Mouse (Mus musculus): Measurements from ENCODE around the gene Tmem45a. TPM values are rescaled to one million over a fixed set of nuclear protein-coding genes. Genes with fewer than 3 reads are reported as not detected.
"Not testable (repeated sequence)": the region's sequence is repeated elsewhere in the genome, so short reads cannot be mapped to it uniquely, and the experiment has no call there.

Gene Tmem45a
- total RNA-seq (2015; ENCODE audit: low replicate concordance) (not detected in 2 replicates), total RNA-seq (2017; ENCODE audit: low replicate concordance) (0.34 TPM in 1 of 2 replicates, not detected in the other)

- no peak for ATAC-seq (replicated peaks; ENCODE audit: low FRiP score, poor library complexity, severe bottlenecking)
Observed at GRCm38 (mm10) chr16:56885824-56886615, at the start of gene Tmem45a. Gene Tmem45a (minus strand): TSS chr16:56886166.

GRCm38 (mm10) chr16:56928023-56928422, 42.1 kb upstream of the Tmem45a start, which contains the start of gene Lnp1:
Gene Lnp1 (minus strand): TSS chr16:56928061.
- ATAC-seq (replicated peaks; ENCODE audit: low FRiP score, poor library complexity, severe bottlenecking) = no peak

- no peak for ATAC-seq (replicated peaks; ENCODE audit: low FRiP score, poor library complexity, severe bottlenecking)
Observed at GRCm38 (mm10) chr16:56920102-56920657, 34.2 kb upstream of the Tmem45a start.

GRCm38 (mm10) chr16:56917230-56917629, 31.3 kb upstream of the Tmem45a start:
- no peak for ATAC-seq (replicated peaks; ENCODE audit: low FRiP score, poor library complexity, severe bottlenecking)

GRCm38 (mm10) chr16:56908986-56909385, 23.0 kb upstream of the Tmem45a start:
- no peak for ATAC-seq (replicated peaks; ENCODE audit: low FRiP score, poor library complexity, severe bottlenecking)

- not testable (repeated sequence) for ATAC-seq (replicated peaks; ENCODE audit: low FRiP score, poor library complexity, severe bottlenecking)
Observed at GRCm38 (mm10) chr16:56902206-56902605, 16.2 kb upstream of the Tmem45a start.

- ATAC-seq (replicated peaks; ENCODE audit: low FRiP score, poor library complexity, severe bottlenecking) = no peak
Observed at GRCm38 (mm10) chr16:56891583-56891982, 5.6 kb upstream of the Tmem45a start.

GRCm38 (mm10) chr16:56886616-56887116, 700 bp upstream of the Tmem45a start:
- ATAC-seq (replicated peaks; ENCODE audit: low FRiP score, poor library complexity, severe bottlenecking) = no peak

- no peak for ATAC-seq (replicated peaks; ENCODE audit: low FRiP score, poor library complexity, severe bottlenecking)
Observed at GRCm38 (mm10) chr16:56884811-56885210, 1.2 kb downstream of the Tmem45a start.

GRCm38 (mm10) chr16:56873410-56873809, 12.6 kb downstream of the Tmem45a start:
- ATAC-seq (replicated peaks; ENCODE audit: low FRiP score, poor library complexity, severe bottlenecking) = no peak

GRCm38 (mm10) chr16:56870458-56870857, 15.5 kb downstream of the Tmem45a start:
- no peak for ATAC-seq (replicated peaks; ENCODE audit: low FRiP score, poor library complexity, severe bottlenecking)

GRCm38 (mm10) chr16:56868361-56868760, 17.6 kb downstream of the Tmem45a start:
- no peak for ATAC-seq (replicated peaks; ENCODE audit: low FRiP score, poor library complexity, severe bottlenecking)

GRCm38 (mm10) chr16:56867591-56867990, 18.4 kb downstream of the Tmem45a start:
- ATAC-seq (replicated peaks; ENCODE audit: low FRiP score, poor library complexity, severe bottlenecking) = no peak

GRCm38 (mm10) chr16:56852841-56853587, 33.0 kb downstream of the Tmem45a start:
- no peak for ATAC-seq (replicated peaks; ENCODE audit: low FRiP score, poor library complexity, severe bottlenecking)

- no peak for ATAC-seq (replicated peaks; ENCODE audit: low FRiP score, poor library complexity, severe bottlenecking)
Observed at GRCm38 (mm10) chr16:56842988-56843387, 43.0 kb downstream of the Tmem45a start.

- no peak for ATAC-seq (replicated peaks; ENCODE audit: low FRiP score, poor library complexity, severe bottlenecking)
Observed at GRCm38 (mm10) chr16:56833312-56833711, 52.7 kb downstream of the Tmem45a start.

GRCm38 (mm10) chr16:56831986-56832385, 54.0 kb downstream of the Tmem45a start:
- ATAC-seq (replicated peaks; ENCODE audit: low FRiP score, poor library complexity, severe bottlenecking) = no peak

GRCm38 (mm10) chr16:56801370-56802109, 84.4 kb downstream of the Tmem45a start:
- peak; percentile 66 for ATAC-seq (replicated peaks; ENCODE audit: low FRiP score, poor library complexity, severe bottlenecking)

- ATAC-seq (replicated peaks; ENCODE audit: low FRiP score, poor library complexity, severe bottlenecking) = no peak
Observed at GRCm38 (mm10) chr16:56800946-56801345, 85.0 kb downstream of the Tmem45a start.

GRCm38 (mm10) chr16:56800469-56800868, 85.5 kb downstream of the Tmem45a start:
- ATAC-seq (replicated peaks; ENCODE audit: low FRiP score, poor library complexity, severe bottlenecking) = peak; percentile 70

Measured in erythroblast, adult 5-6 weeks (primary cell).